Mouse (Mus musculus) intestine, embryonic 15.5 days (tissue): ENCODE data around the gene Slc16a1. TPM values are rescaled to one million over a fixed set of nuclear protein-coding genes. Genes with fewer than 3 reads are reported as not detected.
A peak's percentile ranks its signal among the peaks of the same experiment; 100 is the strongest.

Experiments
- ATAC-seq: fragments of 200-750 bp; cut with Nextera tagmentation; 2 replicates; pipeline ENCODE4 v1.8.0; 2017; ENCODE audit warnings: moderate TSS enrichment, moderate library complexity
- H3K27ac ChIP-seq: fragments of 300-500 bp; sonication (generic); 2 replicates; pipeline ENCODE4 v1.5.1; 2015; ENCODE audit warnings: mild to moderate bottlenecking, inconsistent platforms
- H3K27me3 ChIP-seq: fragments of 300-500 bp; sonication (generic); replicated peaks from 2 replicates; pipeline ENCODE4 v1.6.1; 2015; ENCODE audit warnings: inconsistent platforms
- H3K36me3 ChIP-seq: fragments of 300-500 bp; sonication (generic); 2 replicates; pipeline ENCODE4 v1.6.1; 2015; ENCODE audit warnings: inconsistent platforms
- H3K4me1 ChIP-seq: fragments of 300-500 bp; sonication (generic); replicated peaks from 2 replicates; pipeline ENCODE4 v1.6.1; 2015; ENCODE audit warnings: inconsistent platforms
- H3K4me2 ChIP-seq: fragments of 300-500 bp; sonication (generic); replicated peaks from 2 replicates; pipeline ENCODE4 v1.6.1; 2015; ENCODE audit warnings: mild to moderate bottlenecking, inconsistent platforms
- H3K4me3 ChIP-seq: fragments of 300-500 bp; sonication (generic); replicated peaks from 2 replicates; pipeline ENCODE4 v1.5.1; 2015; ENCODE audit warnings: inconsistent platforms
- H3K9ac ChIP-seq: fragments of 300-500 bp; sonication (generic); 2 replicates; pipeline ENCODE4 v1.6.1; 2015; ENCODE audit warnings: inconsistent platforms
- H3K9me3 ChIP-seq: fragments of 300-500 bp; sonication (generic); 2 replicates; pipeline ENCODE4 v1.6.1; 2016; ENCODE audit warnings: inconsistent platforms
- WGBS: fragments of 180-500 bp; shearing (Covaris S2); methylation state at CpG from one replicate; pipeline ENCODE4 v1.1.7; 2015; 5-methylcytosine and 5-hydroxymethylcytosine counted together
- polyA plus RNA-seq: library from polyadenylated mRNA; unstranded; fragments of >200 nt; fragmentation: Nextera tagmentation; extraction: Ambion mirVana; gene quantifications from 2 replicates; pipeline ENCODE4 v1.2.1, GENCODE M21; 2015

Slc16a1 gene
- polyA plus RNA-seq, 1 experiment from 2014 or later, result 50.0 TPM

DNA sequence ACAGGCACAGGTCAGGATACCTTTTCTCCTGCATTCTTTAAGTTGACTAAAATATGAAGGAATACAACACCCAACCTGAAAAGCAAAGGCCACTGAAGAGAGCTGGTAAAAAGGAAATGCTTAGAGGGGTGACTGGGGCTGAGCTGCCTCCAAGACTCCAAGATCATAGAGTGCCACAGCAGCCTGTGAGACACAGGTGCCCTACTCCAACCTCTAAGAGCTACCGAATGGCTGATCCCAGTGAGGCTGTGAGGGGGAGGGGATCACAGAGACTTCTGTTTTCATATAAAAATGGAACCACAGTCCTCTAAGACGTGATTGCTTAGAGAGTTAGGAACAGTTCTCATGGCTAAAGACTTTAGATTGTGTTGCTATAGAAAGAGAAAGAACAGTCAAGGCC is 23.3 kb upstream of the Slc16a1 start:
- ATAC-seq, result no peak
- Histone ChIP-seq H3K9ac (no peak overlapping the region), H3K4me2 (no peak overlapping the region), H3K4me3 (no peak overlapping the region), H3K27ac (no peak overlapping the region), H3K36me3 (no peaks in the 10 kb centered on the region), H3K9me3 (no peaks in the 10 kb centered on the region), H3K27me3 (no peaks in the 10 kb centered on the region), H3K4me1 (no peaks in the 10 kb centered on the region)
- 76% methylated on average over 2 of the region's 2 CpGs for WGBS

GRCm38 (mm10) chr3:104616155-104616554 is 22.3 kb upstream of the Slc16a1 start:
- H3K9ac ChIP-seq, result no peak overlapping the region
- no peaks in the 10 kb centered on the region for H3K27me3 ChIP-seq
- no peak overlapping the region for H3K27ac ChIP-seq
- H3K4me1 ChIP-seq, result no peaks in the 10 kb centered on the region
- 0 out of 2 replicates have a peak overlapping the region, but pooled peaks have one; percentile 11 for H3K4me2 ChIP-seq
- WGBS, result 22% methylated on average over 8 of the region's 8 CpGs
- no peaks in the 10 kb centered on the region for H3K36me3 ChIP-seq
- H3K4me3 ChIP-seq, result no peak overlapping the region
- H3K9me3 ChIP-seq, result no peaks in the 10 kb centered on the region
- ATAC-seq, result peak; percentile 75

- 55% methylated on average over 1 of the region's 1 CpGs for WGBS
- H3K4me2 ChIP-seq, result no peak overlapping the region
- no peak for ATAC-seq
- H3K27me3 ChIP-seq, result no peaks in the 10 kb centered on the region
- no peaks in the 10 kb centered on the region for H3K9me3 ChIP-seq
- no peaks in the 10 kb centered on the region for H3K36me3 ChIP-seq
- H3K4me1 ChIP-seq, result no peaks in the 10 kb centered on the region
- no peak overlapping the region for H3K9ac ChIP-seq
- H3K4me3 ChIP-seq, result no peak overlapping the region
- no peak overlapping the region for H3K27ac ChIP-seq
Observed at GRCm38 (mm10) chr3:104621841-104622240, 16.6 kb upstream of the Slc16a1 start.

DNA sequence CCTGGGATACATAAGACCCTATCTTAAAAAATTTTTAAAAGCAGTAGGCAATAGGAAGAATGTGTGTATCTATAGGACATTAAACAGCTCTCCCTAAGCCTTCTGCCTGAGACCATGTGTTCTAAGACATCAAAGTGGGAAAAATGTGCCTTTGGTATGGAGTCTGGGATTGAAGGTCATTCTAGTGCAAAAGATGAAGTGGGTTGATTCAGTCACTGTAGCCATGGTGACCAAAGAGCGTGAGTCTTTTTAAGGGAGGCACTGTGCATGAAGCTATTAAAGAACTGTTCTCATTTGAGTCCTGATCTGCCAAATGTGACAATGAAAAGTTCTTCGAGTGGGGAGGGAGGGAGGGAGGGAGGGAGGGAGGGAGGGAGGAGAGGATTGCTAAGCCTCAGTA is 8.7 kb upstream of the Slc16a1 start:
- ATAC-seq, result no peak

DNA sequence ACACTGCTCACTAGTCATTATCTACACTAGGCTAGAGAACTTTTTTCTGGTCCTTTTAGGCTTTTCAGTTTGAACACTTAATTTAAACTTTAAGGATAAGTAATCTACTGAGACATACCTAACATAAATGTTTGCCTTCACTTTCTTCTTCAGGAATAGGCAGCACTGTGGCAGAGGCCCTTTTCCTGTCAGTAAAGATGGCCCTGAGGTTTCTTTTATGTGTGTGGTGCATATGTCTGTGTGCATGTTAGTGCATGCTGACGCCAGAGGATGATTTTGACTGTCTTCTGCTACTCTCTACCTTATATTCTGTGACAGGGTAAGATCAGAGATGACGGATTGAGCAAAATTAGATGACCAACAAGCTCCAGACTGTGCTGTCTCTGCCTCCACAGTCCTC is 7.5 kb upstream of the Slc16a1 start:
- Histone ChIP-seq H3K36me3 (no peaks in the 10 kb centered on the region), H3K9me3 (no peaks in the 10 kb centered on the region), H3K27ac (no peak overlapping the region), H3K27me3 (no peaks in the 10 kb centered on the region), H3K9ac (no peak overlapping the region), H3K4me3 (no peak overlapping the region), H3K4me2 (no peak overlapping the region), H3K4me1 (no peaks in the 10 kb centered on the region)
- 76% methylated on average over 2 of the region's 2 CpGs for WGBS
- no peak for ATAC-seq

More for the DNA sequence above, 8.7 kb upstream of the Slc16a1 start:
- Histone ChIP-seq H3K36me3 (no peaks in the 10 kb centered on the region), H3K9me3 (no peaks in the 10 kb centered on the region), H3K4me3 (no peak overlapping the region), H3K4me1 (no peaks in the 10 kb centered on the region), H3K4me2 (no peak overlapping the region), H3K9ac (no peak overlapping the region), H3K27ac (no peak overlapping the region), H3K27me3 (no peaks in the 10 kb centered on the region)
- WGBS, result 71% methylated on average over 2 of the region's 2 CpGs

DNA sequence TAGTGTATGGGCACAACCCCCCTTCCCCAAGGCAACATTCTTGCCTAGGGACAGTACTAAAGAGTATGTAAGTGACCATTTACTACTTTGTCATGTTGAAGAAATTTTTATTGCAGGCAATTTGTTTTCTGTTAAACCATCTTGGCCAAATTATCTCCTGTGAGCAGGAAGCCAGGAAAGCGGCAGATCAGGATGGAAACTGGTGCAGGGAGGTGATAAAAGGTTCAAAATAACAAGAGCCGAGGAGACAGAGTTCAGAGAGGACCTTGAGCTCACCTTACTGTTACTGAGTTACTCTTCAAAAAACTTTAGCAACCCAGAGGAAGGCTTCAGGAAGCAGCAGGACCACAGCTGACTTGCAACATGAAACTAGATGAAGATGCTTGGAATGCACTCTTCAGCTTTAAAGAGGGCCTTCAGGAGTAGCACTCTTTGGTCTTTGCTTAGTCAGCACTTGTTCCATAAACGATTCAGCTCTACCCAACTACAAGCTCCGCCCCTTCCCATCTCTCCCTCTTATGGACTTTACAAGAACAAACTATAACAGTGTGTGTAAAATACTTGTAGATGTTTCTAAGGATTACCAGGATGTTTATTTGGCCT is 5.8 kb upstream of the Slc16a1 start:
- WGBS, result 56% methylated on average over 4 of the region's 4 CpGs
- Histone ChIP-seq H3K4me1 (no peaks in the 10 kb centered on the region), H3K9me3 (no peaks in the 10 kb centered on the region), H3K9ac (no peak overlapping the region), H3K36me3 (no peaks in the 10 kb centered on the region), H3K27ac (no peak overlapping the region), H3K4me2 (no peak overlapping the region), H3K4me3 (no peak overlapping the region), H3K27me3 (no peaks in the 10 kb centered on the region)
- peak; percentile 42; the same call in 1 of the 2 replicates for ATAC-seq

DNA sequence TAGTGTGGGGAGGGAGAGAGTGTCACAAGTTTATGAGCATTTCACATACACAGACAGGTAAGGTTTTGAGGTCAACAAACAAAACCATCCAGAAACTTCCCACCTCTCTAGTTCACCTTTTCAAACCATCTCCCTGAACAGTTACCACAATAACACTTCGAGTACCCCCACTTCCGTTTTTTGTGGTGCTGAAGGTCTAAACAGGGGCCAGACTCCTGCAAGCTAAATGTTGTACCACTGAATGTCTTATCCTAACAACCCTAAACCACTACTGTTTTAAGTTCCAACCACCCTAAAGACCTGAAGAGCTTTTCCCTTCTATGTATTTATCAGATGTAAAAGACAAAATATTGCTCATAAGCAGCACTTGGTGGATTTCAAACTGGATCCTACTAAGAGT is 2.0 kb upstream of the Slc16a1 start:
- no peaks in the 10 kb centered on the region for H3K27me3 ChIP-seq
- 80% methylated on average over 2 of the region's 2 CpGs for WGBS
- H3K4me3 ChIP-seq, result no peak overlapping the region
- no peaks in the 10 kb centered on the region for H3K9me3 ChIP-seq
- ATAC-seq, result no peak
- H3K4me1 ChIP-seq, result 0 out of 2 replicates have a peak, but pooled peaks cover 4% of the 10 kb centered on the region
- no peak overlapping the region for H3K27ac ChIP-seq
- no peak overlapping the region for H3K4me2 ChIP-seq
- no peak overlapping the region for H3K9ac ChIP-seq
- no peaks in the 10 kb centered on the region for H3K36me3 ChIP-seq

- peak overlapping the region; percentile 97 for H3K4me2 ChIP-seq
- ATAC-seq, result peak; percentile 74
- H3K4me3 ChIP-seq, result peak overlapping the region; percentile 91
- WGBS, result 13% methylated on average over 38 of the region's 38 CpGs
- H3K9ac ChIP-seq, result peak overlapping the region; percentile 82
- peak overlapping the region; percentile 72 for H3K27ac ChIP-seq
- no peaks in the 10 kb centered on the region for H3K9me3 ChIP-seq
- no peaks in the 10 kb centered on the region for H3K27me3 ChIP-seq
- no peaks in the 10 kb centered on the region for H3K36me3 ChIP-seq
- 0 out of 2 replicates have a peak, but pooled peaks cover 4% of the 10 kb centered on the region for H3K4me1 ChIP-seq
Observed at GRCm38 (mm10) chr3:104637427-104638402, 753 bp upstream of the Slc16a1 start.

GRCm38 (mm10) chr3:104638932-104639748 is 672 bp downstream of the Slc16a1 start:
- H3K4me3 ChIP-seq, result peak overlapping the region; percentile 91
- 0 out of 2 replicates have a peak, but pooled peaks cover 4% of the 10 kb centered on the region for H3K4me1 ChIP-seq
- WGBS, result under 1% methylated on average over 58 of the region's 58 CpGs
- H3K9ac ChIP-seq, result peak overlapping the region; percentile 82
- H3K27ac ChIP-seq, result peak overlapping the region; percentile 80
- H3K36me3 ChIP-seq, result no peaks in the 10 kb centered on the region
- no peaks in the 10 kb centered on the region for H3K27me3 ChIP-seq
- no peaks in the 10 kb centered on the region for H3K9me3 ChIP-seq
- peak; percentile 80 for ATAC-seq
- H3K4me2 ChIP-seq, result peak overlapping the region; percentile 97

DNA sequence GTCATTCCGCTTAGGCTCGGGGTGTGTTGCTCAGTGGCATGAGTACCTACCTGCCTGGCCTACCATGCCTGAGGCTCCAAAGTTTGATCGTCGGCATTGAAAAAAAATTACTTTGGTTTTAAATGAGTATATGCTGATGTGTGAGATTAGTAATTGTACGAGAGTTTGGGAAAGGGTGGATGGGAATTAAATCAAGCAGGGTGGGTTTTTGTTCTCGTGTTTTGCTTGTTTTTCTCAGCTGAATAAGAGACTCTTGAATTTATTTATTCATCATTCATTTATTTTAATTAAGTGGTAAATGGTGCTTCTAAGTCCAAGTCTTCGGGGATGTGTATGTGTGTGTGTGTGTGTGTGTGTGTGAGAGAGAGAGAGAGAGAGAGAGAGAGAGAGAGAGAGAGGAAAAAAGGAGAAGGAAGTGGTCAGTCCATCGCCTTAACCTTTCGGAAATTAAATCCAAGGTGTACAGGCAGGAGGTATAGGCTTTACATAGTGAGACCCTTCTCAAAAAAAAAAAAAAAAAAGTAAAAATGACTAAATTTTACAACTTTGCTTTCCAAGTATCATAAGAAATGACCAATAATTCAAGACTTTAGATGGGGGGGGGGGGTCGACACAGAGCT is 1.4 kb downstream of the Slc16a1 start:
- Histone ChIP-seq H3K4me2 (peak overlapping the region; percentile 97), H3K27me3 (no peaks in the 10 kb centered on the region), H3K27ac (no peak overlapping the region), H3K9ac (peak overlapping the region; percentile 82), H3K9me3 (no peaks in the 10 kb centered on the region), H3K4me1 (0 out of 2 replicates have a peak, but pooled peaks cover 4% of the 10 kb centered on the region), H3K36me3 (no peaks in the 10 kb centered on the region), H3K4me3 (peak overlapping the region; percentile 91)
- no peak for ATAC-seq
- 27% methylated on average over 10 of the region's 10 CpGs for WGBS

DNA sequence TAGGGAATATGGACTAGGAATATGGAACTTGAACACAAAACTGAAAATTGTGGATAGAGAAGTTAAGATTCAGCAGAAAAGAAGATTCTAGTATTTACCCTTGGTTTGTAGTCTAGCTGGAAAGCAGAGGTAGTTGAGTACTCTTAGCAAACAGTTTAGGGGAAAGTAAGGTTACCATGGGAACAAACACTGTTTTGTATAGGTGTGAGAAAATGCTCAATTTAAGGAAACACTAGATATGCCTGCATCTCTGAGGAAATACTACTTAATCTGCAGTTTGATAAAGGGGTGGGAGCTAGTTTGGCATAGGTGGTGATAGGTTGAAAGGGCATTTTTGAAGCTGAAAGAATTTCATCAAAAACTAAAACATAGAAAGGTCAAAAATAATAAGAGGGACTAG is 2.4 kb downstream of the Slc16a1 start:
- H3K4me1 ChIP-seq, result 0 out of 2 replicates have a peak, but pooled peaks cover 4% of the 10 kb centered on the region
- H3K27me3 ChIP-seq, result no peaks in the 10 kb centered on the region
- no peak overlapping the region for H3K4me3 ChIP-seq
- no peak overlapping the region for H3K4me2 ChIP-seq
- no peaks in the 10 kb centered on the region for H3K36me3 ChIP-seq
- no peak for ATAC-seq
- no peak overlapping the region for H3K27ac ChIP-seq
- no peaks in the 10 kb centered on the region for H3K9me3 ChIP-seq
- no peak overlapping the region for H3K9ac ChIP-seq
